Mouse (Mus musculus): ENCODE data around the gene Ern2. TPM values are rescaled to one million over a fixed set of nuclear protein-coding genes. Genes with fewer than 3 reads are reported as not detected.
A peak's percentile ranks its signal among the peaks of the same experiment; 100 is the strongest.

Gene Ern2
- polyA plus RNA-seq, 1 experiment from 2014 or later = 0.12 TPM

GRCm38 (mm10) chr7:122196771-122197170, 10.8 kb upstream of the Ern2 start:
- H3K9me3 ChIP-seq (replicated peaks; ENCODE audit: low read length) = no peaks in the 10 kb centered on the region
- H3K4me3 ChIP-seq (replicated peaks; ENCODE audit: low read depth, low read length) = no peak overlapping the region
- H3K9ac ChIP-seq (ENCODE audit: low read depth, low read length) = no peak overlapping the region
- no peaks in the 10 kb centered on the region for H3K4me1 ChIP-seq (replicated peaks; ENCODE audit: insufficient read depth, low read length)
- WGBS = 77% methylated on average over 9 of the region's 9 CpGs
- H3K36me3 ChIP-seq (ENCODE audit: insufficient read depth, low read length) = no peaks in the 10 kb centered on the region
- no peak overlapping the region for H3K4me2 ChIP-seq (ENCODE audit: low read length)
- ATAC-seq (replicated peaks; ENCODE audit: low FRiP score, low read depth) (no peak), DNase-seq (ENCODE audit: low spot score) (no peak)
- H3K27ac ChIP-seq = no peak overlapping the region
- H3K27me3 ChIP-seq (ENCODE audit: insufficient read depth, low read length) = no peaks in the 10 kb centered on the region
- no peak for TF ChIP-seq CTCF (IDR thresholded peaks at IDR 0.05; ENCODE audit: low read depth)

- H3K4me2 ChIP-seq (ENCODE audit: low read length) = no peak overlapping the region
- no peaks in the 10 kb centered on the region for H3K9me3 ChIP-seq (replicated peaks; ENCODE audit: low read length)
- no peak overlapping the region for H3K9ac ChIP-seq (ENCODE audit: low read depth, low read length)
- no peaks in the 10 kb centered on the region for H3K36me3 ChIP-seq (ENCODE audit: insufficient read depth, low read length)
- no peak overlapping the region for H3K27ac ChIP-seq
- ATAC-seq (replicated peaks; ENCODE audit: low FRiP score, low read depth) (no peak), DNase-seq (ENCODE audit: low spot score) (no peak)
- H3K4me1 ChIP-seq (replicated peaks; ENCODE audit: insufficient read depth, low read length) = no peaks in the 10 kb centered on the region
- TF ChIP-seq CTCF (IDR thresholded peaks at IDR 0.05; ENCODE audit: low read depth) = peak; percentile 17; the same call in 1 of the 2 replicates
- no peak overlapping the region for H3K4me3 ChIP-seq (replicated peaks; ENCODE audit: low read depth, low read length)
- no peaks in the 10 kb centered on the region for H3K27me3 ChIP-seq (ENCODE audit: insufficient read depth, low read length)
Observed at GRCm38 (mm10) chr7:122193919-122194318, 7.9 kb upstream of the Ern2 start.

GRCm38 (mm10) chr7:122191097-122191496, 5.1 kb upstream of the Ern2 start:
- H3K27me3 ChIP-seq (ENCODE audit: insufficient read depth, low read length) = no peaks in the 10 kb centered on the region
- H3K4me2 ChIP-seq (ENCODE audit: low read length) = no peak overlapping the region
- DNase-seq (ENCODE audit: low spot score) = no peak
- H3K36me3 ChIP-seq (ENCODE audit: insufficient read depth, low read length) = no peaks in the 10 kb centered on the region
- H3K9me3 ChIP-seq (replicated peaks; ENCODE audit: low read length) = no peaks in the 10 kb centered on the region
- no peak overlapping the region for H3K4me3 ChIP-seq (replicated peaks; ENCODE audit: low read depth, low read length)
- H3K9ac ChIP-seq (ENCODE audit: low read depth, low read length) = no peak overlapping the region
- H3K4me1 ChIP-seq (replicated peaks; ENCODE audit: insufficient read depth, low read length) = no peaks in the 10 kb centered on the region
- WGBS = 74% methylated on average over 10 of the region's 10 CpGs
- TF ChIP-seq CTCF (IDR thresholded peaks at IDR 0.05; ENCODE audit: low read depth) = no peak
- no peak overlapping the region for H3K27ac ChIP-seq
- no peak for ATAC-seq (replicated peaks; ENCODE audit: low FRiP score, low read depth)

- Histone ChIP-seq H3K27ac (no peak overlapping the region), H3K27me3 (ENCODE audit: insufficient read depth, low read length) (no peaks in the 10 kb centered on the region), H3K4me2 (ENCODE audit: low read length) (no peak overlapping the region), H3K9ac (ENCODE audit: low read depth, low read length) (no peak overlapping the region), H3K9me3 (replicated peaks; ENCODE audit: low read length) (no peaks in the 10 kb centered on the region), H3K4me1 (replicated peaks; ENCODE audit: insufficient read depth, low read length) (no peaks in the 10 kb centered on the region), H3K4me3 (replicated peaks; ENCODE audit: low read depth, low read length) (no peak overlapping the region), H3K36me3 (ENCODE audit: insufficient read depth, low read length) (no peaks in the 10 kb centered on the region)
- 37% methylated on average over 7 of the region's 7 CpGs for WGBS
- DNase-seq (ENCODE audit: low spot score) = peak; percentile 52
- no peak for ATAC-seq (replicated peaks; ENCODE audit: low FRiP score, low read depth)
- TF ChIP-seq CTCF (IDR thresholded peaks at IDR 0.05; ENCODE audit: low read depth) = peak; percentile 80
Observed at GRCm38 (mm10) chr7:122189484-122189883, 3.5 kb upstream of the Ern2 start.

GRCm38 (mm10) chr7:122184569-122184968, 1.4 kb downstream of the Ern2 start:
- Histone ChIP-seq H3K9me3 (replicated peaks; ENCODE audit: low read length) (no peaks in the 10 kb centered on the region), H3K27me3 (ENCODE audit: insufficient read depth, low read length) (no peaks in the 10 kb centered on the region), H3K4me3 (replicated peaks; ENCODE audit: low read depth, low read length) (no peak overlapping the region), H3K4me1 (replicated peaks; ENCODE audit: insufficient read depth, low read length) (no peaks in the 10 kb centered on the region), H3K36me3 (ENCODE audit: insufficient read depth, low read length) (no peaks in the 10 kb centered on the region), H3K27ac (no peak overlapping the region), H3K4me2 (ENCODE audit: low read length) (no peak overlapping the region), H3K9ac (ENCODE audit: low read depth, low read length) (no peak overlapping the region)
- WGBS = 65% methylated on average over 5 of the region's 5 CpGs
- ATAC-seq (replicated peaks; ENCODE audit: low FRiP score, low read depth) = no peak
- no peak for TF ChIP-seq CTCF (IDR thresholded peaks at IDR 0.05; ENCODE audit: low read depth)
- DNase-seq (ENCODE audit: low spot score) = no peak

- Histone ChIP-seq H3K9ac (ENCODE audit: low read depth, low read length) (no peak overlapping the region), H3K27me3 (ENCODE audit: insufficient read depth, low read length) (no peaks in the 10 kb centered on the region), H3K4me1 (replicated peaks; ENCODE audit: insufficient read depth, low read length) (no peaks in the 10 kb centered on the region), H3K9me3 (replicated peaks; ENCODE audit: low read length) (no peaks in the 10 kb centered on the region), H3K36me3 (ENCODE audit: insufficient read depth, low read length) (no peaks in the 10 kb centered on the region), H3K27ac (no peak overlapping the region), H3K4me2 (ENCODE audit: low read length) (no peak overlapping the region), H3K4me3 (replicated peaks; ENCODE audit: low read depth, low read length) (no peak overlapping the region)
- ATAC-seq (replicated peaks; ENCODE audit: low FRiP score, low read depth) (no peak), DNase-seq (ENCODE audit: low spot score) (no peak)
- 88% methylated on average over 7 of the region's 7 CpGs for WGBS
- no peak for TF ChIP-seq CTCF (IDR thresholded peaks at IDR 0.05; ENCODE audit: low read depth)
Observed at GRCm38 (mm10) chr7:122180720-122181119, 5.3 kb downstream of the Ern2 start.

- H3K36me3 ChIP-seq (ENCODE audit: insufficient read depth, low read length) = peaks cover 35% of the 10 kb centered on the region
- no peak overlapping the region for H3K27ac ChIP-seq
- no peaks in the 10 kb centered on the region for H3K9me3 ChIP-seq (replicated peaks; ENCODE audit: low read length)
- H3K4me3 ChIP-seq (replicated peaks; ENCODE audit: low read depth, low read length) = no peak overlapping the region
- no peak overlapping the region for H3K9ac ChIP-seq (ENCODE audit: low read depth, low read length)
- ATAC-seq (replicated peaks; ENCODE audit: low FRiP score, low read depth) = no peak
- H3K27me3 ChIP-seq (ENCODE audit: insufficient read depth, low read length) = no peaks in the 10 kb centered on the region
- TF ChIP-seq CTCF (IDR thresholded peaks at IDR 0.05; ENCODE audit: low read depth) = no peak
- H3K4me1 ChIP-seq (replicated peaks; ENCODE audit: insufficient read depth, low read length) = no peaks in the 10 kb centered on the region
- 64% methylated on average over 10 of the region's 10 CpGs for WGBS
- no peak overlapping the region for H3K4me2 ChIP-seq (ENCODE audit: low read length)
- no peak for DNase-seq (ENCODE audit: low spot score)
Observed at GRCm38 (mm10) chr7:122171613-122172012, 14.4 kb downstream of the Ern2 start.
